Mouse (Mus musculus) right cerebral cortex, postnatal 14 days (tissue): ENCODE results near the gene Ccdc113.
"Not testable (repeated sequence)": the region's sequence is repeated elsewhere in the genome, so short reads cannot be mapped to it uniquely, and the experiment has no call there.

Experiments used
- DNase-seq: peaks from one replicate; pipeline ENCODE4 v3.0.0; 2022

The Ccdc113 gene

DNA sequence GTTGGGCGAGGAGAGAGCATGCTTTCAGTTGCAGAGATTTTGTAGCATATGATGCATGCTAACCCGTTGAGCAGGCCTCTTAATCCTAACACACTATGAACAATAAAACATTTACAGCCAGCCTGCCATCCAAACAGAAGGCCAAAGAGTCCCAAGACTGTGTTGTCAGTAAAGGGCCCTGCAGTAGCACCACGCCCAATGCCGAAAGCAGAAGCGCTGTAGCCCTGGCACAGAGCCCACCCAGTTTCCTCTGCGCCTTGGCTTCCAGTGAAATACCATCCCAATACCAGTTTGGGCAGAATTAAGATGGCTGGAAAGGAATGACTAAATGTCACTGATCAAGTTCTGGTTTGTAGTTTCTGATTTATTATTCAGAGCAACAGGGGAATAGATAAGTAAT, 8.3 kb downstream of the Ccdc113 start:
- no peak for DNase-seq

GRCm38 (mm10) chr8:95543065-95543464, 9.2 kb downstream of the Ccdc113 start:
- no peak for DNase-seq

GRCm38 (mm10) chr8:95545815-95546214, 11.9 kb downstream of the Ccdc113 start:
- no peak for DNase-seq

- DNase-seq = no peak
These were observed 13.1 kb downstream of the Ccdc113 start for GRCm38 (mm10) chr8:95546986-95547385.

DNA sequence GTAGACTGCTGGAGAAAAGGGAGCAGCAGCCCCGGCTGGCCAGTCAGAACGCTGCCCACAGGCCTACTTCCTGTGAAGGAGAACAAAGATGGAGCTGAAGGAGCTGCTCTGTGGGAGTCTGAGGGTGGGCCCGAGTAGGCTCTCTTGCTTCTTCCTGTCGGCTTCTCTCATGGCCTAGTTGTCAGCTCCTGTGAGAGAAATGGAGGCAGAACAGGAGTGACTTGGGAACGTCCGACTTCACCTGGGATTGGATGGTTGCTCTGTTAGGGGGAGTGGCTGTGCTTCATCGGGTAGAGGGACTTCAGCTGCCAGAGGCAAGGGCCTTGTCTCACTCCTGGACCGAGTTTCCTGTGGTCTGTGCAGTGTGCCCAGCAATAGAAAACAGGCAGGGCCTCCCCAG, 14.0 kb downstream of the Ccdc113 start:
- no peak for DNase-seq

- DNase-seq = no peak
These were observed 16.3 kb downstream of the Ccdc113 start for GRCm38 (mm10) chr8:95549871-95550829.

- DNase-seq = no peak
These were observed 17.7 kb downstream of the Ccdc113 start for GRCm38 (mm10) chr8:95551577-95551976.

DNA sequence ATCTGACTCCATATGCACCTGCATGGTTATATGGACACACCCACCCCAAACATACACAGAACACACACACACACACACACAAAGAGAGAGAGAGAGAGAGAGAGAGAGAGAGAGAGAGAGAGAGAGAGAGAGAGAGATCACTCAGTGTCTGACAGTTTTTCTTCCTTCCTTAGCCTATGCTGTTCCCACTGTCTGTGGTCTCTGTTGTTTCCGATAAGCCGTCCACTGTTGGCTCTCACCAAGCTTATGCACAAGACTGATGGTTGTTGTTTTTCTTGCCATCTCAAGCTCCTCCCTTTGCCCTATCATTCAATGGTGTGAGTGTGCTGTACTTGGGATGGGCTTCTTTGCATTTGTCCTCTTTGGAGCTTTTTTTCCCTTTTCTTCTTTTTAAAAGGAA, 22.1 kb downstream of the Ccdc113 start:
- DNase-seq = no peak

GRCm38 (mm10) chr8:95566217-95566616, 32.3 kb downstream of the Ccdc113 start:
- no peak for DNase-seq

DNA sequence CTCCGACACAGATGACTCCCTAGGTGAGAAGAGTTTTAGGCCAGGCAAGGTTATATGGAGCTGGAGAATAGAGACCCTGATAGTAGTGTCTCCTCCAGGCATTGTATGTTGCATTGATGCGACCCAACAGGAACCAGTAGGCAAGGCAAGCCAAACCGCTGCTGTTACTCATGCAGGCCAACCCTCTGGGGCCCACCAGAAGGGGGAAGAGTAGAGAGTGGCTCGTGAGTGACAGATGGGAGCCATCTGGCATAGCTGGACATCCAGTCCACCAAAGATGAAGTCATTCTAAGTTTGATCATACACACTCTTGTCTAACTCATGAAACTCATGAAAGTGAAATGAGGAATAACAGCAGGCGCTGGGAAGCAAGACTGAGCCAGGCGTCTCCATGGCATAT, 32.9 kb downstream of the Ccdc113 start:
- no peak for DNase-seq

DNA sequence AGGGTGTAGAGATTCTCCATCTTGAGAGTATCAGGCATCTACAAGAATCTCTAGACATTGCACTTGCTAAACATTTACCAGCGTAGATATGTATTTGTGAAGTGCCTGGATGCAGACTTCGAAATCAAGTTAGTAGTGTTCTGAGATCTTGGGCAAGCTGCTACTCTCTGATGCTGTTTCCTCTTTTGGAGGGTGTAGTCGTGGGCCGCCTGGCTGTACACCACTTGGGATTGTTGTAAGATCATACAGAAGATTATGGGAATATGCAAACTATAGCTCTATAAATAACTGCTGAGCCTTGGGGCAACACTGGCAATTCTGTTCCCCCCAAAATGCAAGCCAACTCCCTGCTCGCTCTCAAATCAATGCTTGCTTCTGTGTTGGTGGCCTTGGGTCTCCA, 39.3 kb downstream of the Ccdc113 start:
- DNase-seq = no peak

- no peak for DNase-seq
These were observed 42.4 kb downstream of the Ccdc113 start, which contains the start of gene Prss54 for GRCm38 (mm10) chr8:95576240-95576639. Gene Prss54 (minus strand): TSS chr8:95576340.

- DNase-seq = no peak
These were observed 53.5 kb downstream of the Ccdc113 start for GRCm38 (mm10) chr8:95587339-95587738.

GRCm38 (mm10) chr8:95589282-95589681, 55.4 kb downstream of the Ccdc113 start:
- DNase-seq = no peak

DNA sequence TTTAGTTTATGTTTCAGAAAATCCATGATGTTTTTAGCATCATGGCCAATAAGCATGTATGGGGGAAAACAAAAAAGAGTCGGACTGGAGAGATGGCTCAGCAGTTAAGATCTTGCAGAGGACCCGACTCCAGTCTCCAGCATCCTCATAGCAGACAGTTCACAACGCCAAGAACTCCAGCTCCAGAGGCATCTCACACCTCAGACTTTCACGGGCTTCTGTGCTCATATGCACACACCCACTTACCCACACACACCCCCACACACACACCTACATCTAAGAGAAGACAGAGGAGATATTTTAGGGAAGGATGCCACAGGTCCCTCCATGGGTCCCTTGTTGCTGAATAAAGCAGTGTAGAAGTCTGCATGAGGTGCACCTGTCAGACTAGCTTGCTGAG, 56.7 kb downstream of the Ccdc113 start:
- DNase-seq = no peak

- DNase-seq = no peak
These were observed 58.4 kb downstream of the Ccdc113 start for GRCm38 (mm10) chr8:95592131-95592780.

DNA sequence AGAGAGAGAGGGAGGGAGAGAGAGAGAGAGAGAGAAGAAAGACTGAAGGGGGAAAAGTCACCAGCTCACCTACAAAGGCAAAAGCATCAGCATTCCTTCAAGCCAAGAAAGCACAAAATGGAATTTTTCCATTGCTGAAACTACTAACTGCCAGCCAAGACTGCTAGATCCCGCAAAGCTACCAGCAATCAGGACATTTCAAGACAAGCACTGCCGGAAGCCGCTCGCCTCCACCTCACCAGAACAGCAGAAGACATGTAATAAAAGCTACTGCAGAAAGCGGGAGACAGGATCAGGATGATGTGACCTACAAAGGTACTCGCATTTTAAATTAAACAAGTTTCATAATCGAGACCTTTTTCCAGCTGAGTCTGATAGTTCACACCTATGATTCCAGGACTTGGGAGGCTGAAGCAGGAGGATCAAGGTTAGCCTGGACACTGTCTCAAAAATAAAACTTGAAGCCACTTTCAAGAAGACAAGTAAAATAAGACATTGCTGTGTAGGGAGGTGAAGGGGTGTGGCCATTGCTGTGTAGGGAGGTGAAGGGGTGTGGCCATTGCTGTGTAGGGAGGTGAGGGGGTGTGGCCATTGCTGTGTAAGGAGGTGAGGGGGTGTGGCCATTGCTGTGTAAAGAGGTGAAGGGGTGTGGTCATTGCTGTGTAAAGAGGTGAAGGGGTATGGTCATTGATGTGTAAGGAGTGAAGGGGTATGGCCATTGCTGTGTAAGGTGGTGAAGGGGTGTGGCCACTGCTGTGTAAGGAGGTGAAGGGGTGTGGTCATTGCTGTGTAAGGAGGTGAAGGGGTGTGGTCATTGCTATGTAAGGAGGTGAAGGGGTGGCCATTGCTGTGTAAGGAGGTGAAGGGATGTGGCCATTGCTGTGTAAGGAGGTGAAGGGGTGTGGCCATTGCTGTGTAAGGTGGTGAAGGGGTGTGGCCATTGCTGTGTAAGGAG, 59.8 kb downstream of the Ccdc113 start:
- DNase-seq = no peak

DNA sequence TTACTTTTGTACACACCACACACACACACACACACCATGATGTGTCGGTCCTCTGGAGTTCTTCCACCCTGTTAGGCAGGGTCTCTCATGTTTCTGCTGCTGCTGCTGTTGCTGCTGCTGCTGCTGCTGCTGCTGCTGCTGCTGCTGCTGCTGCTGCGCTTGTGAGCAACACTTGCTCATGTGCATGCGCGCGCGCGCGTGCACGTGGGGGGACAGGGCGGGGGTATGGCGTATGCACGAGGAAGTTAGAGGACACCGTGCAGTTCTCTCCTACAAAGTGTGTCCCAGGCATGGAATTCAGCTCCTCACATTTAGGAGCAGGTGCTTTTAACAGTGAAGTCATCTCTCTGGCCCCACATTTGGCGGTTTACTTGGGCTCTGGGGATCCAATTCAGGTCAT, 61.2 kb downstream of the Ccdc113 start:
- DNase-seq = no peak

DNA sequence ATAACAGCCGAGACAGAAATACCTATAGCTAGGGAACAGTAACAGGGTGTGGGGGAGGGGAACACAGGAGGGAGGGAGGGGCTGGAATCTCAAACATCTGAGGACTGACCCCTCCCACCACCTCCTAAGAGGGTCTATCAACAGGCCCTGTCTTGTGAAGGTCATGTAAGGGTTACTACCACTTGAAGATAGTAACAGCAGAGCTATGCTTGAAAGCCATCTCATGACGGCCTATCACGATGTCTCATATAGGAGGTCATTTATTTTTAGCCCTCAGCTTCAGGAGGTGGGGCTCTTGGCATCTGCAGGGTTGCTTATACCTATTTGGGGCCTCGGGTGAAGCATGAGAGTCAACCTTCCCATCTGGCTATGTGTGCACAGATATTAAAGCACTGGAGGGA, 63.0 kb downstream of the Ccdc113 start:
- DNase-seq = no peak

DNA sequence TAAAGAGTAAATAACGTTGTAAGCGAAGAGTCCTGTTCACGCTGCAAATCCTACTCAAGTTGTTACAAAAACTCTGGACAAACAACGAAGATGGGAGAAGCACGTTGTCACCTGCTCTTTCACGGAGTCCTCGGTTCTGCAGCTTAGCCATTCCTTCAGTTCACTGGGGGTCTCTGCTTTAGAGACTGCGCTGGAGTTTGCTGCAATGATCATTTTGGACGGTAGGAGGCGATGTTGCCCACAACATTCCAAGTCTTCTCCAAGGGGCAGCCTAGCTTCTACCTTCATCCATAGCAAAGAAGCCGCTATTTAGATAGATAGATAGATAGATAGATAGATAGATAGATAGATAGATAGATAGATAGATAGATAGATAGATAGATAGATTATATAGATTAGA, 66.0 kb downstream of the Ccdc113 start:
- DNase-seq = peak; percentile 59

DNA sequence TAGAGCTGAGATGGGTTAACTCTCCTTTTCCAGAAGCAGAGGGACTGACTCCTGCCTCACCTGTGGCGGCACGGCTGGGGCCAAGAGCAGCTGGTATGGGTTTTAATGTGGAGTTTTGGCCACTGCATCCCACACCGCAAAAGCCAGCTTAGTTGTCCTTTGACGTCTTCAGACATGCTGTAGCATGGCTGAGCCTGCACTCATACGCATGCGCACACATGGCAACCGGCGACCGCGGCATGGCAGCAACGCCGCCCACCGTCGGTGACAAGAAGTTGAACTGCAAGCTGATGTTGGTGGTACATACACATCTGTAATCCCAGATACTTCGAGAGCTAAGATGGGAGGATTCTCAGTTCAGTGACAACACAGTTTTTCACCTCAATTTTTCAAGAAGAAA, 67.4 kb downstream of the Ccdc113 start:
- no peak for DNase-seq

GRCm38 (mm10) chr8:95602168-95602567, 68.3 kb downstream of the Ccdc113 start:
- no peak for DNase-seq

- DNase-seq = not testable (repeated sequence)
These were observed 72.6 kb downstream of the Ccdc113 start for GRCm38 (mm10) chr8:95606509-95606908.
